Mouse (Mus musculus) embryonic facial prominence, embryonic 14.5 days (tissue): ENCODE data around the gene Cwf19l1. TPM values are rescaled to one million over a fixed set of nuclear protein-coding genes. Genes with fewer than 3 reads are reported as not detected.
A peak's percentile ranks its signal among the peaks of the same experiment; 100 is the strongest.

ENCODE experiments used
- ATAC-seq: fragments of 200-750 bp; cut with Nextera tagmentation; 2 replicates; pipeline ENCODE4 v1.8.0; 2017; ENCODE audit warnings: low read depth, moderate number of reproducible peaks, moderate TSS enrichment
- DNase-seq: peaks from one replicate; pipeline ENCODE4 v3.0.0-alpha.2; 2015; ENCODE audit warnings: low spot score
- H3K27ac ChIP-seq: fragments of 300-500 bp; sonication (generic); replicated peaks from 2 replicates; pipeline ENCODE4 v1.5.1; 2014; ENCODE audit warnings: low read depth, mild to moderate bottlenecking, low read length, moderate library complexity
- H3K27me3 ChIP-seq: fragments of 300-500 bp; sonication (generic); replicated peaks from 2 replicates; pipeline ENCODE4 v1.6.1; 2014; ENCODE audit warnings: low read length; ENCODE audit not compliant: control insufficient read depth, insufficient read depth
- H3K36me3 ChIP-seq: fragments of 300-500 bp; sonication (generic); 2 replicates; pipeline ENCODE4 v1.6.1; 2014; ENCODE audit warnings: low read length, mixed read lengths; ENCODE audit not compliant: control insufficient read depth, insufficient read depth
- H3K4me1 ChIP-seq: fragments of 300-500 bp; sonication (generic); 2 replicates; pipeline ENCODE4 v1.6.1; 2014; ENCODE audit warnings: antibody characterized with exemption, low read length; ENCODE audit not compliant: control insufficient read depth, insufficient read depth
- H3K4me2 ChIP-seq: fragments of 300-500 bp; sonication (generic); 2 replicates; pipeline ENCODE4 v1.6.1; 2014; ENCODE audit warnings: low read depth, mild to moderate bottlenecking, low read length, moderate library complexity, mixed read lengths
- H3K4me3 ChIP-seq: fragments of 300-500 bp; sonication (generic); 2 replicates; pipeline ENCODE4 v1.5.1; 2014; ENCODE audit warnings: low read depth, mild to moderate bottlenecking, low read length
- H3K9ac ChIP-seq: fragments of 300-500 bp; sonication (generic); 2 replicates; pipeline ENCODE4 v1.6.1; 2014; ENCODE audit warnings: low read depth, mild to moderate bottlenecking, low read length, moderate library complexity, mixed read lengths
- H3K9me3 ChIP-seq: fragments of 300-500 bp; sonication (generic); 2 replicates; pipeline ENCODE4 v1.6.1; 2016; ENCODE audit warnings: low read length; ENCODE audit not compliant: control insufficient read depth
- WGBS: fragments of 180-500 bp; shearing (Covaris S2); extraction: QIAGEN DNeasy Blood & Tissue Kit; methylation state at CpG from one replicate; pipeline ENCODE4 v1.1.7; 2014; 5-methylcytosine and 5-hydroxymethylcytosine counted together
- polyA plus RNA-seq: library from polyadenylated mRNA; unstranded; fragments of >200 nt; fragmentation: Nextera tagmentation; extraction: Ambion mirVana; gene quantifications from 2 replicates; pipeline ENCODE4 v1.2.1, GENCODE M21; 2014

Cwf19l1 gene
- polyA plus RNA-seq, 1 experiment from 2014 or later: 23.0 TPM

GRCm38 (mm10) chr19:44107661-44108521 is 27.8 kb downstream of the Cwf19l1 start:
- ATAC-seq (0 out of 2 replicates have a peak, but pooled peaks have one; percentile 13), DNase-seq (no peak)
- Histone ChIP-seq H3K27ac (no peak overlapping the region), H3K9me3 (no peaks in the 10 kb centered on the region), H3K4me1 (peaks cover 10% of the 10 kb centered on the region; the same call in 1 of the 2 replicates), H3K4me3 (peak overlapping the region; percentile 88), H3K36me3 (peaks cover 27% of the 10 kb centered on the region), H3K27me3 (no peaks in the 10 kb centered on the region), H3K9ac (peak overlapping the region; percentile 95), H3K4me2 (peak overlapping the region; percentile 70)
- WGBS: 29% methylated on average over 22 of the region's 22 CpGs

DNA sequence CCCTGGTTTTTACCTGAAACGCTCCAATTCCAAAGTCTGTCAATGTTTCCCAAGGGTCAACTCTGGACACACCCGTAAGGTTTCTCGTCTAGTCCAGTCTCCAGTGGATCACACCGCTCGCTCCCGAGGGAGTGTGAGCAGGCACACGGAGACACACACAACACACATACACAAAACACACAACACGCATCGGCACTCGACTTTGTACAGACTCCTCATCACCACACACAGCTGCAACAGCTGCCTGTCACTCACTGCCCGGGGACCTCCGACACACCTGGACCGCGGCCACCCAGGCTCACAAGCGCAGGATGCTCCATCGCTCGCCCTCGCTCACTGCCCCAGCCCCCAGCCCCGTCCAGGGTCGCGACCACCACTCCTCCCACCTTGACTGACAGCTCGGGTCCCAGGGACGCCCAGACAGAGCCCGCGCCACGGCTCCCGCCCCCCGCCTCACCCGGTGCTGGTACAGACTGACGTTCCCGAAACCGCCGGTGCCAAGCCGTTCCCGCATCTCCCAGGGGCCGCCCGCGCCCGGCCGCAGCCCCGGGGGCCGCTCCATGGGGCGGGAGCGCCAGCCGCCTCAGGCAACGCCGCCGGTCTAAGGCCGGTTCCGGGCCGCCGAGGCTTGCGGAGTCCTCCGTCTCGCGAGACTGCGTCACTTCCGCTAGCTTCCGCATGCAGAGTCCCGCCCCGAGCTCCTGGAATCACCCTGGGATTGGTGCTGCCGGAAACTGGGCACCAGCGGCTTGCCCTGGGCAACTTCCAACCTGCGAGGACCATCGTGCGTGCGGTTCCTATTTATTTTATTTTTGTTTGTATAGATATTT is 28.6 kb downstream of the Cwf19l1 start, which contains the start of gene Chuk:
TSS of gene Chuk (minus strand) at position 650 of the 830 bp plus-strand sequence.
- H3K27ac ChIP-seq: 0 out of 2 replicates have a peak within 1 kb of the TSS, but pooled peaks have one; percentile 50
- peak within 1 kb of the TSS; percentile 88 for H3K4me3 ChIP-seq
- peak within 1 kb of the TSS; percentile 70 for H3K4me2 ChIP-seq
- no peaks in the 10 kb centered on the region for H3K27me3 ChIP-seq
- peak; percentile 99 for ATAC-seq
- H3K4me1 ChIP-seq: peaks cover 10% of the 10 kb centered on the region; the same call in 1 of the 2 replicates
- peaks cover 21% of the 10 kb centered on the region for H3K36me3 ChIP-seq
- peak within 1 kb of the TSS; percentile 95 for H3K9ac ChIP-seq
- WGBS: under 1% methylated on average over 48 of the region's 67 CpGs
- no peaks in the 10 kb centered on the region for H3K9me3 ChIP-seq
- peak; percentile 98 for DNase-seq

DNA sequence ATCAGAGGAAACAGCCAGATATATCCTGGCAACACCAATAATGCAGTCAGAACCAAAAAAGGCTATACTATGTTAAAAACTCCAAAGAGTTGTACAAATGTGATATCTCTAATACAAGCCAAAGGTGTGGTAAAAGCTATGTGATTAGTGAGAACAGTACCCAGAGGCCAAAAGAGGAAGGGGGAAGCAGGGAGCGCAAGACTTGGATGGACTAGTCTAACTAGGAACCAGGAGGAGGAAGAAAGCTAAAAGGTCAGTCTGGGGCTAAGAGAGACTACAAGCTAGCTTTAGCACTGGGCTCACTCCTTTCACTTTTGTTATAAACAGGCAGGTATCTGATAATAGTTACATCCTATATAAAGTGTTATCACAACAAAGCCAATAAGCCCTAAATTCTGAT is 31.3 kb downstream of the Cwf19l1 start:
- ATAC-seq (no peak), DNase-seq (no peak)
- Histone ChIP-seq H3K36me3 (peaks cover 20% of the 10 kb centered on the region; the same call in 1 of the 2 replicates), H3K4me3 (no peak overlapping the region), H3K4me2 (no peak overlapping the region), H3K27me3 (no peaks in the 10 kb centered on the region), H3K4me1 (peaks cover 10% of the 10 kb centered on the region; the same call in 1 of the 2 replicates), H3K9ac (no peak overlapping the region), H3K9me3 (no peaks in the 10 kb centered on the region), H3K27ac (no peak overlapping the region)
- WGBS: 97% methylated on average over 1 of the region's 1 CpGs

- no peak for ATAC-seq
- DNase-seq: no peak
- WGBS: 90% methylated on average over 3 of the region's 3 CpGs
- Histone ChIP-seq H3K4me3 (no peak overlapping the region), H3K36me3 (peaks cover 29% of the 10 kb centered on the region), H3K27me3 (no peaks in the 10 kb centered on the region), H3K27ac (no peak overlapping the region), H3K9ac (no peak overlapping the region), H3K9me3 (no peaks in the 10 kb centered on the region), H3K4me2 (no peak overlapping the region), H3K4me1 (peaks cover 6% of the 10 kb centered on the region; the same call in 1 of the 2 replicates)
Measured at GRCm38 (mm10) chr19:44103001-44103400, 32.7 kb downstream of the Cwf19l1 start.

GRCm38 (mm10) chr19:44100840-44101239 is 34.8 kb downstream of the Cwf19l1 start:
- Histone ChIP-seq H3K27me3 (no peaks in the 10 kb centered on the region), H3K4me1 (no peaks in the 10 kb centered on the region), H3K36me3 (peaks cover 49% of the 10 kb centered on the region), H3K9me3 (0 out of 2 replicates have a peak, but pooled peaks cover 3% of the 10 kb centered on the region), H3K27ac (no peak overlapping the region), H3K4me3 (no peak overlapping the region), H3K9ac (no peak overlapping the region), H3K4me2 (no peak overlapping the region)
- DNase-seq (no peak), ATAC-seq (no peak)

DNA sequence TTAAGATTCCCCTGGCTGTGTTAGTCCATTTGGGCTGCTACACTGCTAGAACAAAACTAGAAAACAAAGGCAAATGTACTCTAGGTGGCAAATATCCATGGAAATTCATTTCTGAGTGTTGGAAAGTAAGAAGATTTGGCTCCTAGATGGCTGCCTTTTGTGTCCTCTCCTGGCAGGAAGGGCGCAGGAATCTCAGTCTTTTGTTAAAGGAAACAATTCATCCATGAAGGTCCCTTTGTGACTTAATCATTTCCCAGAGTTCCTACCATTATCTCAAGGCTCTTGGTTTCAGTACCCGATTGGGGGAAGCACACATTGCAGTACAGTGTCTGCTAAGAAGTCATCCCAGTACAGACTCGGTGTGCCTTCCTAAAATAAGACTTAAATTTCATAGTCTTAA is 49.4 kb downstream of the Cwf19l1 start:
- no peak for DNase-seq
- 74% methylated on average over 3 of the region's 3 CpGs for WGBS
- H3K27me3 ChIP-seq: no peaks in the 10 kb centered on the region
- ATAC-seq: no peak
- no peak overlapping the region for H3K4me2 ChIP-seq
- H3K4me3 ChIP-seq: no peak overlapping the region
- peaks cover 62% of the 10 kb centered on the region for H3K36me3 ChIP-seq
- no peak overlapping the region for H3K27ac ChIP-seq
- no peaks in the 10 kb centered on the region for H3K4me1 ChIP-seq
- H3K9ac ChIP-seq: no peak overlapping the region
- no peaks in the 10 kb centered on the region for H3K9me3 ChIP-seq

GRCm38 (mm10) chr19:44080920-44081319 is 54.8 kb downstream of the Cwf19l1 start:
- Histone ChIP-seq H3K27me3 (no peaks in the 10 kb centered on the region), H3K9ac (no peak overlapping the region), H3K36me3 (peaks cover 71% of the 10 kb centered on the region), H3K9me3 (no peaks in the 10 kb centered on the region), H3K27ac (no peak overlapping the region), H3K4me3 (no peak overlapping the region), H3K4me2 (no peak overlapping the region), H3K4me1 (no peaks in the 10 kb centered on the region)
- WGBS: 86% methylated on average over 2 of the region's 2 CpGs
- no peak for ATAC-seq
- no peak for DNase-seq

- H3K4me2 ChIP-seq: no peak overlapping the region
- WGBS: 95% methylated on average over 2 of the region's 2 CpGs
- no peak for DNase-seq
- H3K36me3 ChIP-seq: peaks cover 73% of the 10 kb centered on the region
- no peak overlapping the region for H3K9ac ChIP-seq
- ATAC-seq: no peak
- H3K9me3 ChIP-seq: no peaks in the 10 kb centered on the region
- no peak overlapping the region for H3K4me3 ChIP-seq
- H3K27me3 ChIP-seq: no peaks in the 10 kb centered on the region
- no peaks in the 10 kb centered on the region for H3K4me1 ChIP-seq
- no peak overlapping the region for H3K27ac ChIP-seq
Measured at GRCm38 (mm10) chr19:44080023-44080422, 55.7 kb downstream of the Cwf19l1 start.
